Mouse (Mus musculus) mouse trophoblast stem cell (cell line): ENCODE results near the gene Aff2.

ENCODE experiments used
- in situ Hi-C, 2 experiments: fragments of 300-500 bp; cut with MseI, MboI; formaldehyde crosslinking; loops; 2 replicates in 1 of 2; 3 replicates in 1 of 2; pipeline ENCODE4 v1.15.1; 2025

Gene Aff2

GRCm38 (mm10) chrX:69360238-69361054 is at the start of gene Aff2:
TSS of gene Aff2 (plus strand) at chrX:69360294.
- in situ Hi-C loops: no loop called here

- in situ Hi-C loops: no loop called here
Measured at GRCm38 (mm10) chrX:69337296-69337695, 22.8 kb upstream of the Aff2 start.

- in situ Hi-C loops: no loop called here
Measured at GRCm38 (mm10) chrX:69355621-69356020, 4.5 kb upstream of the Aff2 start.

GRCm38 (mm10) chrX:69359360-69359759 is 734 bp upstream of the Aff2 start:
- in situ Hi-C loops: no loop called here

- in situ Hi-C loops: no loop called here
Measured at GRCm38 (mm10) chrX:69359885-69360237, 233 bp upstream of the Aff2 start.

GRCm38 (mm10) chrX:69361055-69361558 is 1.0 kb downstream of the Aff2 start:
- in situ Hi-C loops: no loop called here

- in situ Hi-C loops: no loop called here
Measured at GRCm38 (mm10) chrX:69364198-69364597, 4.1 kb downstream of the Aff2 start.

GRCm38 (mm10) chrX:69373341-69373740 is 13.2 kb downstream of the Aff2 start:
- in situ Hi-C loops: no loop called here

- in situ Hi-C loops: no loop called here
Measured at GRCm38 (mm10) chrX:69389738-69390137, 29.6 kb downstream of the Aff2 start.

- in situ Hi-C loops: no loop called here
Measured at GRCm38 (mm10) chrX:69415043-69415442, 54.9 kb downstream of the Aff2 start.

GRCm38 (mm10) chrX:69438422-69438821 is 78.3 kb downstream of the Aff2 start:
- in situ Hi-C loops: no loop called here

GRCm38 (mm10) chrX:69441937-69442336 is 81.8 kb downstream of the Aff2 start:
- in situ Hi-C loops: no loop called here

- in situ Hi-C loops: no loop called here
Measured at GRCm38 (mm10) chrX:69460896-69461295, 100.8 kb downstream of the Aff2 start.

GRCm38 (mm10) chrX:69502061-69502460 is 142.0 kb downstream of the Aff2 start:
- in situ Hi-C loops: no loop called here

GRCm38 (mm10) chrX:69518040-69518575 is 158.0 kb downstream of the Aff2 start:
- in situ Hi-C loops: no loop called here

GRCm38 (mm10) chrX:69540811-69541210 is 180.7 kb downstream of the Aff2 start:
- in situ Hi-C loops: no loop called here

- in situ Hi-C loops: no loop called here
Measured at GRCm38 (mm10) chrX:69579903-69580459, 219.9 kb downstream of the Aff2 start.

GRCm38 (mm10) chrX:69608793-69609192 is 248.7 kb downstream of the Aff2 start:
- in situ Hi-C loops: no loop called here

GRCm38 (mm10) chrX:69663038-69663437 is 302.9 kb downstream of the Aff2 start:
- in situ Hi-C loops: no loop called here

- in situ Hi-C loops: no loop called here
Measured at GRCm38 (mm10) chrX:69666145-69666677, 306.1 kb downstream of the Aff2 start.

GRCm38 (mm10) chrX:69675691-69676090 is 315.6 kb downstream of the Aff2 start:
- in situ Hi-C loops: no loop called here

- in situ Hi-C loops: no loop called here
Measured at GRCm38 (mm10) chrX:69698840-69699239, 338.7 kb downstream of the Aff2 start.

GRCm38 (mm10) chrX:69738972-69739371 is 378.9 kb downstream of the Aff2 start:
- in situ Hi-C loops: no loop called here
